Comparison of ENCODE assay signal across 30 mouse cellular contexts in genomic region chr6:50321739-50322138, GRCm38 (mm10). TPM values are rescaled to one million over a fixed set of nuclear protein-coding genes. Genes with fewer than 3 reads are reported as not detected.
DNase-seq lines count a peak whose midpoint lies in the region; TF ChIP-seq lines count a peak whose summit lies in the region.
"Had no signal": no experiment of that assay in that cellular context is flagged by ENCODE, and none has a peak within 500 bp of the region (broad histone marks: within the 10 kb centered on the region; RNA-seq: fewer than 3 reads in every experiment).

No protein-coding gene starts in this region.

- H3K4me1 ChIP-seq in heart, adult 2 months (ENCODE audit: control insufficient read depth, insufficient read depth, low read length), result no peaks in the 10 kb centered on the region
- H3K4me1 ChIP-seq: hindbrain, embryonic 12.5 days; liver, embryonic 12.5 days had no signal

- no peaks in the 10 kb centered on the region for H3K27me3 ChIP-seq in heart, adult 2 months (ENCODE audit: control insufficient read depth, insufficient read depth, low read length)
- H3K27me3 ChIP-seq: CH12.LX; embryonic facial prominence, embryonic 13.5 days; heart, embryonic 15.5 days; hindbrain, embryonic 12.5 days; liver, embryonic 12.5 days; midbrain, embryonic 13.5 days had no signal

- no peak for TF ChIP-seq EP300 in heart, adult 2 months (IDR thresholded peaks at IDR 0.05; ENCODE audit: insufficient read depth, low read depth, low read length)

- intact Hi-C loops in heart, adult 2 months (cut with DNase I), result no loop called here
- intact Hi-C loops in heart, postnatal 10 days (cut with DNase I), result no loop called here

- H3K79me2 ChIP-seq in heart, adult 2 months (replicated peaks; ENCODE audit: control insufficient read depth, insufficient read depth, low read length), result no peaks in the 10 kb centered on the region

- no peak overlapping the region for H3K9ac ChIP-seq in heart, adult 2 months (ENCODE audit: low read depth, low read length)
- H3K9ac ChIP-seq: embryonic facial prominence, embryonic 13.5 days; forebrain, postnatal 0 days; heart, embryonic 15.5 days; hindbrain, embryonic 12.5 days; liver, embryonic 12.5 days; midbrain, embryonic 13.5 days had no signal

- H3K4me3 ChIP-seq in heart, adult 2 months, result no peak overlapping the region
- H3K4me3 ChIP-seq: embryonic facial prominence, embryonic 13.5 days; forebrain, embryonic 10.5 days; heart, embryonic 10.5 days; heart, embryonic 15.5 days; hindbrain, embryonic 12.5 days; liver, embryonic 12.5 days; midbrain, embryonic 13.5 days had no signal

- TF ChIP-seq POLR2A in heart, adult 2 months (IDR thresholded peaks at IDR 0.05; ENCODE audit: insufficient read depth, low read depth, low read length), result no peak
- no peak for TF ChIP-seq POLR2A in brain, embryonic 14.5 days (IDR thresholded peaks at IDR 0.05; ENCODE audit: borderline replicate concordance, extremely low read depth, insufficient read depth, insufficient read length, poor library complexity, severe bottlenecking)

- no peak for DNase-seq in heart, adult 2 months
- no peak for DNase-seq in heart, postnatal 10 days
- DNase-seq in thymus, postnatal 14 days, result peak; percentile 21
- no peak for DNase-seq in thymus, postnatal 36 days
- peak; percentile 38 for DNase-seq in brain, embryonic 14.5 days (ENCODE audit: low read depth)
- DNase-seq in spleen, adult 12 weeks (ENCODE audit: low spot score), result no peak
- no peak for DNase-seq in lung, postnatal 10 days
- DNase-seq: adrenal gland, postnatal 10 days; cerebellum, adult 11 months; cerebellum, adult 9-10 months; cerebellum, postnatal 36 days; forebrain, postnatal 0 days; gastrocnemius, postnatal 14 days; heart, postnatal 36 days; kidney, adult 9 months; kidney, postnatal 10 days; left cerebral cortex, postnatal 4 days; lung, adult 18-20 months; retina, postnatal 1 day; right cerebral cortex, postnatal 14 days had no signal

- H3K27ac ChIP-seq in heart, adult 2 months, result peak overlapping the region; percentile 31; the same call in 1 of the 2 replicates
- H3K27ac ChIP-seq: forebrain, embryonic 10.5 days; heart, embryonic 10.5 days; heart, embryonic 15.5 days; hindbrain, embryonic 12.5 days; hindbrain, postnatal 0 days; liver, embryonic 12.5 days; macrophage; midbrain, embryonic 13.5 days had no signal

- H3K36me3 ChIP-seq in heart, adult 2 months (ENCODE audit: control insufficient read depth, insufficient read depth, low read length), result peaks cover 3% of the 10 kb centered on the region; the same call in 1 of the 2 replicates
- H3K36me3 ChIP-seq: forebrain, embryonic 10.5 days; hindbrain, embryonic 12.5 days; liver, embryonic 12.5 days; midbrain, embryonic 13.5 days had no signal

- WGBS in heart, adult 2 months, result 76% methylated on average over 6 of the region's 6 CpGs

- no peak for TF ChIP-seq CTCF in heart, adult 2 months (IDR thresholded peaks at IDR 0.05)
- TF ChIP-seq CTCF in brain, embryonic 14.5 days (IDR thresholded peaks at IDR 0.05; ENCODE audit: borderline replicate concordance, extremely low read depth, insufficient read depth, insufficient read length), result no peak

RNA-seq across cellular contexts. Expression of gene Gsdme, which starts 58.1 kb away (rescaled TPM):
- under 1 TPM; 0.29 to 0.32 TPM for total RNA-seq in heart, adult 2 months (2021)
- polyA plus RNA-seq in heart, adult 2 months (2012; rRNA removed), result 0.41 and 0.56 TPM in 2 replicates
- total RNA-seq in heart, postnatal 10 days (2021), result under 1 TPM; 0.41 to 0.62 TPM
- polyA plus RNA-seq in brain, embryonic 14.5 days (2012; rRNA removed), result 17.3 and 21.3 TPM in 2 replicates

Comparison
In these comparisons a context has a peak if more than half of its experiments do, and no peak if none do; other contexts are left out.
1. DNase-seq: peak in thymus, postnatal 14 days (single experiment) and brain, embryonic 14.5 days (single experiment); none in heart, adult 2 months (0 of 2), heart, postnatal 10 days (0 of 2), thymus, postnatal 36 days (0 of 2), spleen, adult 12 weeks (single experiment) and lung, postnatal 10 days (single experiment).